Mouse (Mus musculus): ENCODE results near the gene Sntg2.

The Sntg2 gene

DNA sequence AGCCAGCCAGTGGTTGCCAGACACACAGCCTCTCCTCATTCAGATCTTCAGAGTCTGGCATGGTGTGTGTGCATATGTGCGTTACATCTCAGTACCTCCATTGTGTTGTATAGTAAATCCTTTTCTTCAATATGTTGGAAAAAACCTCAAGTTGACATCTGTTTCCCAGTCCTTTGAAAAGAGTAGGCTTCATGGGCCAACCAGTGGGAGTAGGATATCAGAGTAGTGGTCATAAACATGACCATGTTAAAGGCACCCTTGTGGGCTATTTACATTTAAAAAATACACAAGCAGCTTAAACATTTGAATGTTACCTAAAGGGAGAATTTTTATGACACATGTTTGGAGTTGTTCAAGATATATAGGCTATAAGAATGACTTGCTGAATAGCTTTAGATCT lies 170.4 kb downstream of the Sntg2 start:
- DNase-seq (ENCODE audit: low spot score), result no peak

DNA sequence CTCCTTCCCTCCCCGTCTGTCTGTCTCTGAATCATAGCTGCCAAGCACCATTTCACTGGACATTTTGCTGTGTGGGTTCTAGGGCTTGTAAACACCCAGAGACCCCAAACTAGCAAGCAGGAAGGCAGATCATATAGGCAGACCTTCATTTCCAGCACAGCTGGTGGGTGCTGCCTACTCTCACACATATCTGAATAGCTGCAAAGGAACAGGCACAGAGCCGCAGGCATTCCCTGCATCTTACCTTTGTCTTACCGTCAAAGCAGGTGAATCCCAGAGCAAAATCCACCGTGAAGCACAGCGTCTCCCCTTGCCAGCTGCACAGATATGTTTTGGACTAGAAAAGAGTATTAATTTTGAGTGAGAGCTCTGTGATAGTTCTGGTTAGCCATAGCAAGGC lies 172.1 kb downstream of the Sntg2 start:
- no peak for DNase-seq (ENCODE audit: low spot score)

DNA sequence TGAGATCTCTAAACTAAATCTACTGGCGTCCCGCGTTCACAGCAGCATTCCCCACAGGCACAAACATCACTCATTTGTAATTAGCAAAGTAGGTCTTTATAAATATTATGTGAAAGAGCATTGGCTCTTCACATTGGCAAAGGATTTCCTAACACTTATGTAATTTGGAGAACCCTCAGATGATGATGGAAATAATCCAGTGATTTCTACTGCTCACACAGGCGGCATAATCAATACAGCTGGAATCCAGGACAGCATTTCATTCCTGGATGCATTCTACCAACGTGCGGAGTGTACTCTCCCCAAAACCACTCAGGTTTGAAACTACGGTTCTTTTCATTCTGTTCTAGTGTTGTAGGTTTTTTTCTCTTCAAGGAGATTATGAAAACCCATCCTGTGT lies 172.6 kb downstream of the Sntg2 start:
- no peak for DNase-seq (ENCODE audit: low spot score)

DNA sequence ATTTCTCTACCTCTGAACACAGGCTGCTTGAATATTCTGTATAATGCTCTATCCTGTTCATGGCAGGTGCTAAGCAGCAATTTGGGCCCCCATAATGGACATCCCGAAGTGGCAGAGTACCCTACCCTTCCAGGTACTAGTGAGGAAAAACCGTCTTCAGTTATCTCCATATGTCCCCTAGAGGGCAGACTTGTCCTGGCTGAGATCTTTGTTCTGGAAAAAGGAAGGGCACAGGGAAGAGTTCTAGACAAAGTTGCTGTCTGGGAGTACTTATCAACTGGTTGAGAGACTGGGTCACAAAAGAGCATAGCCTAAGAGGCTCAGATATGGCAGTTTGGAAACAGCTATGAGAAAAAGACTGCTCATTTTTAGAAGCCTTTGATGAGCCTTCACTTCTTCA lies 173.4 kb downstream of the Sntg2 start:
- DNase-seq (ENCODE audit: low spot score), result peak; percentile 14

DNA sequence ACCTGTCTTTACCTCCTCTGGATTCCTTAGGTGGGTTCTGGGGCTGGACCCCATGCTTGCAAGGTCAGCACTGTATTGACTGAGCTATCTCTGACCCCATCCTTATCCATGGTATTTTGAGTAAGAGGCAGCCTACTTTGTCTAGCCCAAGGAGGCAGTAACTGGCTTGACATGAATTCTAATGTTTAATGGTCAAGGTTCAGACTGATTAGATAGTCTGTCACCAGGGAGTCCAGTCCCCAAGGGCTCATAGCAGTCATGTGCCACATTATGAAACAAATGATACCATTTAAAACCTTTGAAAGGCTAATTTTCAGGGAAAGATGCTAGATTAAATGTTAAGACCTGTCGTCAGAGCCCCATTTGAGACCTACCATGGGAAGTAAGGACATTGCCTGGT lies 174.9 kb downstream of the Sntg2 start:
- no peak for DNase-seq (ENCODE audit: low spot score)

DNA sequence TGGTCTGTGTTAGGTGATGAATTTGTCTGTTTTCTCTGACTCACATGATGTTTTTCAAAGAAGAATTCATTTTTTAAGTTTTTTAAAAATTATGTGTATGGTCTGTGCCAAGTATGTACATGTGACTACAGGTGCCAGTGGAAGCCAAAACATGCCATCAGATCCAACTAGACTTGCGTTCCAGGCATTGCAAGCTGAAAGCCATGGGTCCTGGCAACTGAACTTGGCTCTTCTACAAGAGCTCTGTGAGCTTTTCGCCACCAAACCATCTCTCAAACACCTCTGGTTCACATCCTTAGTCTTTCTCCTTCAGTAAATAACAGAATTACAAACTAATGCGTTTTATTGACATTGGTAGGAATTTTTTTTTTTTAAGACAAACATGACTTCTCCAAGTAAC lies 191.5 kb downstream of the Sntg2 start:
- DNase-seq (ENCODE audit: low spot score), result no peak

DNA sequence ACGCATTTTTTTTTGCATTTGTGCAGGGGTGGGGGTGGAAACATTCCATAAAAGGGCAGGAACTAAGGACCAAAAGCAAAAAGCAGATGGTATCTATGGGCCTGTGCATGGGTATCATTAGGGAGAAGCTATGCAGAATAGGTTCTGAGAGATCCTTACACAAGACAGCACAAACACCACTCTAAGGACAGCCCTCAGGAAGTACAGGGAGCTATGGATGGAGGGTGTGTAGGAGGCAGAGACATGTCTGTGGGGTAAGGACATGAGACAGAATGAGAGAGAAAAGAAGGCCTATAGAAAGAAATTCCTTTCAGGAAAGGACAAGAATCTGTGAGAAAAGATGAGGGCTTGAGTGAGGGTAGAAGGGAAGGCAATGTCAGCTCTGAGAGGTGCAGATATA lies 193.6 kb downstream of the Sntg2 start:
- DNase-seq (ENCODE audit: low spot score), result no peak

DNA sequence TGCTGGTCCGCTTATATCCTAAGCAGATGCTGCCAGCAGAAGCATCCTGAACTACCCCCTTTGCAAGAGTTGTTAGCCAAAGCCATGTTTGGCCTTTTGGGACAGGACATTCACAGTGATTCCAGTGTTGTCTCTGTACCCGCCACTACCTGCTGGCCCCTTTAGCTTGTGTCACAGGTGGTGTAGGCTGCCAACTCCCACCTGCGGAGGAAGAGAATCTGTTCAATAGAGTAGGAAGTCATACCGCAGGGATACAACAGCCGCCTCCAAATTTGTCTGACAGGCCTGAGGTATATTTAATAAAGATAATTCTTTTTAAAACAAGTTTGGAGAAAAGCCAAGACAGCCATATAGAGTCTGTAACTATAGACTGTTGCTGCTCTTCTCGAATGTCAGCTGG lies 195.2 kb downstream of the Sntg2 start:
- no peak for DNase-seq (ENCODE audit: low spot score)

DNA sequence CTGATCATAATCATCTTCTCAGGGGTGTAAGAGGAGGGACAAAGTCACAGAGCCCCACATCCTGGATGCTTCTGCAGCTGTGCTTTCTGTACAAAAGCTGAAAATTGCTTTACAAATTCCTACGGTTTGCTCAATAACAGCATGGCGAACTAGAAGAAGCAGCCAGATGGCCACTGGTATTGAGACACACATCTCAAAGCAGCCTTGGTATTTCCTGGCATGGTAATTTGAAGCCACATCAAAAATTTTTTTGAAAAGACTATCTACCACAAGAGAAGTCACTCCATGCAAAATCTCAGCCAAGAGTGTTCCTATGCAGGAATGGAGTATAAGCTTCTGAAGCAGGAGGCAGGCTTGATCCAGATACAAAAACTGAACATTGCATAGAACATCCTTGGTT lies 195.6 kb downstream of the Sntg2 start:
- DNase-seq (ENCODE audit: low spot score), result no peak

DNA sequence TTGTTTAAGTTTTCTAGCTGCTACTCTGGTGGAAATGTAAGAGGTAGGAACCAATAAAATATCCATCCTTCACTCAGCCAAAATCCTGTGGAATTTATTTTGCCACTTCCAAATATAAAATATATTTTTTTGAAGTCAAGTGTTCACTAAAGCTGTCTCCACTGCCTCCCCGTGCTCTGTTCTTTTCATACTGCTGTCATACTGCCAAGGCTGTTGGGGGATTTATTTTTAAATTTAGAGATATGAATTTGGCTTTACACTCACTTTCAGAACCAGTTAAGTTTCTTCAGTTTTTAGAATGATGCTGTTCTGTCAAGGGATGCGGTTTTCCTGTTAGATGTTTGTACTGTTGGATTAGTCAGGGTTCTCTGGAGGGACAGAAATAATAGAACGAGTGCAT lies 204.7 kb downstream of the Sntg2 start:
- DNase-seq (ENCODE audit: low spot score), result no peak

DNA sequence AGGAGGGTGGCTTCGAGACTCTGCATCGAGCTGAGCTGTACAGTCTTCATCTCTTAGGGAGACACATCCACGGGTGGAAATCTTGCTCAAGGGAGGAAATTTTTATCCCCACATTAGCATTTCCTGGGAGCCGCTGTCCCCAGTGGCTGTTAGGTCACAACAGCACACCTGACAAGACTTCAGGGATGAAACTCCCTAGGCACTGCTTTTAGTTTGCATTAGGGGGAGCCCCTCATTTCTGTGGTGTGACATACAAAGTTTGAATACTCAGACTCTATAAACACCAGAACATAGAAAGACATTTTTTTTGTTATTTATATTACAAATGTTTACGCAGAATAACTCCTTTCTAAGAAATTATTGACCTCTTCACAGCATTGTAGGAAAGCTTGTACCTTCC lies 208.6 kb downstream of the Sntg2 start:
- no peak for DNase-seq (ENCODE audit: low spot score)

DNA sequence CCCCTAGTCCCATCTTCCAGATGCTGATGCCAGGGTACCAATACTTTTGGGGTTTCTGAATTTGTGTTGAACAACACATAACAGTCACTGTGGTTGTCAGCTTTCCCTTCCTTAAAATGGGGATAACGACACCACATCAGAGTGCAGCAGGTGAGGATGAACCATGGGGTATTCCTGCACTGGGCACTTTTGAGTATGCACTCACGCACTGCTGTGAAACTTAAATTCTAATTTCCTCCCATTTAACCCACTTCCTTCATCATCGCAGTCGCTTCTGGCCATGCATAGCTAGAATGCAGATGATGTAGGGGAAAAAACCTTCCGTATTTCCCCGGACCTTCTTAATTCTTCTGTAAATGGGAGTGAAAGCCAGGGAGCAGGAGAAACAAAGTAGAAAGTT lies 209.2 kb downstream of the Sntg2 start:
- DNase-seq (ENCODE audit: low spot score), result no peak

DNA sequence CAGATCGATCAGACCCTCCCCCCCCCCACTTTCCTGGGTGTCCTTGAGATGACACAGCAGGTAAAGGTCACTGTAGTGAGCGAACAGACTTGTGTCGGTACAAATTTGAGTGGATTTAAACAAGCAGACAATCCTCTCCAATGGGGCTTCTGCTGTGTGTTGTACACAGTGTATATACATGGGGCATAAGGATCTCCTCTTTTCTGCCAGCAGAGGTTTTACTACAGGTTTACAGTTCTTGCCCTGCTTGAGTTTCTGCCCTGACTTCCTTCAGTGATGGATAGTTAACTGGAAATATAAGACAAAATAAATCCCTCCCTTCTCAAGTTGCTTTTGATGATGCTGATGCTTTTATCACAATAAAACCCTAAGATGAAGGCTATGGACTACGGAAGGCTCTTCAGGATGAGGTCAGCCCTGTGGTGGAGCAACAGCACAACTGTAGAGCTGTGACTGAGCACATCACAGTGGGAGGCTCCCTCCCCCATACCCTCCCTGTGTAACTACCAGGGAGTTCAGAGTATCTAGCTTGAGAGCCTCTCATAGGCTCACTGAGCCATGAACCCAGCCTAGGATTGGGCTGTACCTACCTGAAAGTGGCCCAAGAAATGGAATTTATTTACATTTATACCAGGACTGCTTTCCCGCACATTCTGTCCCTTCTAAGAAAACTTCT lies 211.3 kb downstream of the Sntg2 start:
- DNase-seq (ENCODE audit: low spot score), result no peak

DNA sequence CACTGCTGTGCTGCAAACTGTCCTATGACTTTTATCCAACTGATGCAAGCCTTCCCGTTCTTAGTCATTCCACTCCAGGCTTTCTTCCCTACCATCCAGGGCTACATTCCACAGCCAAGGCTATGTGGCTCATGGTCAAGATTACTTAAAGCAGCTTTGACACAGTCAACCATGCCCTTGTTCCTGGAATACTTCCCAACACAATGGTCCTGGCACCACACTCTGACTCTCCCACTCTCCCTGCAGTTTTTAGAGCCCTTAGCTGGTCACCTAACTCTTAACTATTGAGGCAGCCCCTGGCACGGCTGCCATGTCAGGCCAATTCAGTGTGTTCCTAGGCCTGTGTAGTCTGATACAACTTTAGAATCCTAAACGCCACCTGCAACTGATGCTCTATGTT lies 212.7 kb downstream of the Sntg2 start:
- DNase-seq (ENCODE audit: low spot score), result no peak

DNA sequence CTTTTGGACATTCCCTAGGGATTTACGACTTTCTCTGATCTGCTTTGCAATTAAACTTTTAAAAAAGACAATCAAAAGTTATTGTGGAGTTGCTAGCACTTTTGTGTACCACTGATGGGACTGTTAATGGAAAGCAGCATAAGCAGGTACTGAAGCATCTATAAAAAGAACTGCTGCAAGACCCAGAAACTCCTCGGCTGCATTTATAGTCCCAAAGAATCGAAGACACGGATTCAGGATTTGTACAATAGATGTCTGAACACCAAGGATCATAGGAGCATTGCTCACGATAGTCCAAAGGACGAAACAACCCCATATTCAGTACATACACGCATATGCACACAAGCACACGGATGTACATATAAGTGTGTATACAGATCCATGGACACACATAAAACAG lies 213.4 kb downstream of the Sntg2 start:
- DNase-seq (ENCODE audit: low spot score), result no peak

DNA sequence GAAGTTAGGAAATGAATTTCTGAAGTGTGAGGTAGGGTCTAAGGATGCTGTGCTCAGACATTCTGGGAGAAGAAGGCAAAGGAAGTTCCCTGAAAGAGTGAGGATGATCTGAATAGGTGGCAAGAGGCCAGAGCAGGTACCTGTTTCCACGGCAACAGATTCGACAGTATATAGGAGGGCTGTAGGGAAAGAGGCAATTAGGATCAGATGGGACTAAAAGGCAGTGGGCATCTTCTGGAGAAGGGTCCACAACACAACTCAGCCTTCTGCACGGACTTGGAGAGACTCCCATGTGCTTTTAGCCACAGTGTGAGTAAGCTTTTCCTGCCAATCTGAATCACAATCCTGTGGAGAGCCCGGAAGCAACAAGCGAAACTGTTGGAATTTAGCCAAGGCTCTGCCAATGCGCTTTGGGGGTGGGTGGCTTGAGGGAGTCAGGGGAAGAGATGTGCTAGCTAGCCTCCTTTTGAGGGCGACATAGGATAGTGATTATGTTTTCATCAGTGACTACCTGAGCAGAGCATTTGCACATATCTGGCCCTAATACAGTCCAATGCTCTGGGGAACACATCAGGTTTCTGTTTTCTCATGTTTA lies 219.0 kb downstream of the Sntg2 start:
- DNase-seq (ENCODE audit: low spot score), result no peak

DNA sequence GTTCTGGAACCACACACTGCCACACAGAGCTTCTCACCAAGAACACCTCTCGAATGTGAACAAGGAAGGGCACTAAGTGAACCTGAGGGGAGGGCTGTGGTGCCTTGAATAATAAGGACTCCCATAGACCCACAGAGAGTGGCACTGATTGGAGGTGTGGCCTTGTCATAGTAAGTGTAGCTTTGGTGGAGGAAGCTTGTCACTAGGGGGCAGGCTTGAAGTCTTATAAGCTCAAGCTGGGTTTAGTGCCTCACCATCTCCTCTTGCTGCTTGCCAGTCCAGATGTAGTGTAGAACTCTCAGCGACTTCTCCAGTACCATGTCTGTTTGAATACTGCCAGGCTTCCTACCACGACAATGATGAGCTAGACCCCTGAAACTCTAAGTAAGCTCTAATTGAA lies 231.1 kb downstream of the Sntg2 start:
- DNase-seq (ENCODE audit: low spot score), result peak; percentile 23

DNA sequence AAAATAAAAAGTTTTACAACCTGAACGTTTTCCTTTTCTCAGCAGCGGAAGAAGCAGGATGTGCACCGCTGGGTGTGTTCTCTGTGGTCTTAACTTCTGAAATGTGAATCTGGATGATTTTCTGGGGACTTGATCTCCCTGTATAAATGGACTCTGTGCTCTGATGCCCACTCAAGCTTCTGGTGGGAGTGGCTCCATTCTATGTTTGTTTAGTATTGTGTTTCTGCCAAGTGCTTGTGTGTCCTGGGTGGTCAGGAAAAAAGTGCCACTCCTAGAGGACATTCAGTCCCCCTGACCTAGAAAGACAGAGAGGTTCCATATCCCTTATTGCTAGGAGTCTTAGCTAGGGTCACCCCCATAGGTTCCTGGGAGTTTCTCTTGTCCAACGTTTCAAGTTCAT lies 240.7 kb downstream of the Sntg2 start, which contains the start of gene Tpo:
Tpo (minus strand) TSS at position 101 of the 400 bp plus-strand sequence.
- DNase-seq (ENCODE audit: low spot score), result no peak

DNA sequence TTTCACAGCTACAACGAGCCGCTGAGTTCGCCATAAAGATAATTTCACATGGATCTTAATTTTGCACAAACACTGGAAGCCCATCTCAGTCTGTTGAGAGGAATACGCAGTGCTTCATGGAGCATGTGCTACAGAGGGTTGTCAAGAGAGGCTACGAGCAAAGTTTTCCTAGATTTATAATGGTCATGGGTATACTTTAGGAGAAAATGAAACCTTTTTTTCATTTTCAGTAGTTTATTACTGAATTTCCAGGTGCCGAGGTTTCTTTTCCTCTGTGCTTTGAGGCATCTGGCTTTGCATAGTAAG lies 243.8 kb downstream of the Sntg2 start:
- no peak for DNase-seq (ENCODE audit: low spot score)

DNA sequence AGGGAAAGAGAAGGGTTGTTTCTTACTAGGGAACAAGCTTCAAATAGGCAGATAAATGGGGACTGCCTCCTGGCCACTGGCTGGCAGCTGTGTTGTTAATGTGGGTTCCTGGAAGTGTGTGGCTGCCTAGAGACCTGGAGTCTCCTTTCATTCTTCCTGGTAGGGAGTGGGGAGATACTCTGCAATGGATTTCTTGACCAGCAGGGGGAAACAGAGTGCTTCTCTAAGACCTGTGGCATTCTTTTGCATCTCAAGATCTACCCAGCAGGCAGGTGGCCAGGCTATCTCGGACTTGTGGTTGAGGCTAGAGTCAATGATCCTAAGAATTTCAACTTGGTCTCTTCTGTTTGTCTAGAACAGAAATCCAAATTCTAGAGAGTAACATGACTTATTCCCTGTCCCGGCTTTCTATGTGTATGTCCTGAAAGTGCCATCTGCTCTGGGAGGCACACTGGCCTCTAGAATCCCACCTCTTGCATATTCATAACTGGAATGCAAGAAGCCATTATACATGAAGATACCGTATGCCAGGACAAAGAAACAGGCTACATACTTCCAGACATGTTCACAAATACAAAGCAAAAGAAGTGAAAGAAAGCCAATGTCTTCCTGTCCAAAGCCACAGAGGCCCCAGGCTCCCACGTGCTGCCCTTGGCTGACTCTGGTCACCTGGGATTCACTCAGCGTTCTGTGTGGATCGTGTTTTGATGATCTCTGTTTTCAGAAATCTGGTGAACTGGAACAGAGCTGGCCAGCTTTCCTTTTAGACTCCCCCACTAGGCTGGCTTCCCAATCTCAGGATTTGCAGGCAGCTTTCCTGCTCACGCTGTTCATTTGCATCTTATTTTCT lies 244.4 kb downstream of the Sntg2 start:
- DNase-seq (ENCODE audit: low spot score), result peak; percentile 60
